Mouse (Mus musculus) forebrain, embryonic 13.5 days (tissue): ENCODE measurements at regions not wholly inside any gene's neighbourhood (a gene's known extent, or its start where the extent isn't known, plus 50 kb on each side); places are given as distances from the start of the nearest gene placed in this dataset.

Source experiments
- ATAC-seq: fragments of 200-750 bp; cut with Nextera tagmentation; 2 replicates; pipeline ENCODE4 v1.8.0; 2017
- H3K27ac ChIP-seq: fragments of 300-500 bp; sonication (generic); 2 replicates; pipeline ENCODE4 v1.5.1; 2015; ENCODE audit warnings: inconsistent platforms, mild to moderate bottlenecking, moderate library complexity
- H3K27me3 ChIP-seq: fragments of 300-500 bp; sonication (generic); 2 replicates; pipeline ENCODE4 v1.6.1; 2015; ENCODE audit warnings: mild to moderate bottlenecking, inconsistent platforms
- H3K36me3 ChIP-seq: fragments of 300-500 bp; sonication (generic); 2 replicates; pipeline ENCODE4 v1.6.1; 2015; ENCODE audit warnings: mild to moderate bottlenecking, inconsistent platforms; ENCODE audit not compliant: poor library complexity, severe bottlenecking
- H3K4me1 ChIP-seq: fragments of 300-500 bp; sonication (generic); 2 replicates; pipeline ENCODE4 v1.6.1; 2015; ENCODE audit warnings: inconsistent platforms
- H3K4me2 ChIP-seq: fragments of 300-500 bp; sonication (generic); 2 replicates; pipeline ENCODE4 v1.6.1; 2015; ENCODE audit warnings: inconsistent platforms, mild to moderate bottlenecking, moderate library complexity
- H3K4me3 ChIP-seq: fragments of 300-500 bp; sonication (generic); 2 replicates; pipeline ENCODE4 v1.5.1; 2015; ENCODE audit warnings: mild to moderate bottlenecking, inconsistent platforms
- H3K9ac ChIP-seq: fragments of 300-500 bp; sonication (generic); 2 replicates; pipeline ENCODE4 v1.6.1; 2015; ENCODE audit warnings: mild to moderate bottlenecking, inconsistent platforms
- H3K9me3 ChIP-seq: fragments of 300-500 bp; sonication (generic); replicated peaks from 2 replicates; pipeline ENCODE4 v1.6.1; 2016; ENCODE audit warnings: inconsistent platforms
- WGBS: fragments of 180-500 bp; shearing (Covaris S2); methylation state at CpG from one replicate; pipeline ENCODE4 v1.1.7; 2015; 5-methylcytosine and 5-hydroxymethylcytosine counted together

DNA sequence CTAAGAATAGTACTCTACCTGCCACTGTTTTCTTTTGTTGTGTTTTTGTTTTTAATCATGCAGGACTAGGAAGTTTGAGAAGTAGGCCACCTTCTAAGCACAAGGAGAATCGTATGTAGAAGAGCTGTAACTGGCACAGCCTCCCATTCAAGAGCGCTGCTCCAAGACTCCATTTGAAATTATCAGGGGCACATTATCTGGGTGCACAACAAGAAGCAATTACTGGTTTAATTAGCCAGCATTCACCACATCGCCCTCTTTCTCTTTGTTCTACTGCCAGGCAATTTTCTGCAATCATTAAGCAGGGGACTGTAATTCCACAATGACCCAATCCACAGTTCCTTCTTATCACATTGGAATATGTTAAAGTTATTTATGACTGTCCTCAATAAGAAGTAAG lies 1220.8 kb upstream of the Pabpc4l start:
- H3K4me3 ChIP-seq, result no peak overlapping the region
- no peaks in the 10 kb centered on the region for H3K4me1 ChIP-seq
- no peaks in the 10 kb centered on the region for H3K9me3 ChIP-seq
- H3K27me3 ChIP-seq, result no peaks in the 10 kb centered on the region
- peak; percentile 96 for ATAC-seq
- H3K9ac ChIP-seq, result no peak overlapping the region
- no peak overlapping the region for H3K4me2 ChIP-seq
- WGBS, result 13% methylated on average over 3 of the region's 3 CpGs
- no peaks in the 10 kb centered on the region for H3K36me3 ChIP-seq
- no peak overlapping the region for H3K27ac ChIP-seq

DNA sequence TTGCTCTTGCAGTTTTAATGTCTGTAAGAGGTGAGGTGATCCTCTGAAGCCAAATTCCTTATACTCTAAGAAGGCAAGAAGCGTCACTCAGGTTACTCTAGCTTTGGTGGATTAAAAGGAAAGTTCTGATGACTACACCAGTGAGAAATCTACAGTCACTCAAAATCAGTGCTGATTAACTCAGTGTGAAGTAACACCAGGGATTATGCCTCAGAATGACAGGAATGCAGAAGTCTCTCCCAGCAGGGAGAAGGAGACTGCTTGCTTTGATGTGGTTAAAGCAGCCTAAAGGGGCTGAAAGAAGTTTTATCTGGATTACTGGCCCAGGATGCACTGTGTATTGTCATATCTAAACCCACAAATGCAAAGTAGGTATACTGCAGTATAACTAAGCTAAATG lies 1214.5 kb upstream of the Pabpc4l start:
- H3K4me2 ChIP-seq, result no peak overlapping the region
- WGBS, result 15% methylated on average over 1 of the region's 1 CpGs
- no peaks in the 10 kb centered on the region for H3K27me3 ChIP-seq
- H3K4me3 ChIP-seq, result no peak overlapping the region
- no peaks in the 10 kb centered on the region for H3K4me1 ChIP-seq
- ATAC-seq, result no peak
- H3K9ac ChIP-seq, result no peak overlapping the region
- no peaks in the 10 kb centered on the region for H3K9me3 ChIP-seq
- H3K36me3 ChIP-seq, result no peaks in the 10 kb centered on the region
- no peak overlapping the region for H3K27ac ChIP-seq

DNA sequence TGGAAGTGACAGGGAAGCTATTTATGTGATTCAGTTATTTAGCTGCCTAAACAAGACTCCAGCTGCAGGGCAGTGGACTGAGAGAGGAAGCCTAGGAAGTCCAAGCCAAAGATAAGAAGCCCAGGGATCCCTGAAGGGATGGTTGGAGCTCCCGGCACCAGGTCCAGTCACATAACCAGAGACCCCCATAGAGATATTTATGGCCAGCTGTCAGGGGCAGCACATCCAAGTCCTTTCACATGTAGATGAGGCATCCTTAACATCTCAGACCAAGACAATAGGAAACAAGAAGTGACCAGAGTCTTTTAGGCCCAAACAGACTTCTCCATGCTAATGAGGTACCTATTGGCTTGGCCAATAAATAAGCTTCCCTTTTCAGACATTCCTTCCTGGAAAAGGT lies 1212.5 kb upstream of the Pabpc4l start:
- Histone ChIP-seq H3K27me3 (no peaks in the 10 kb centered on the region), H3K27ac (no peak overlapping the region), H3K36me3 (no peaks in the 10 kb centered on the region), H3K4me2 (no peak overlapping the region), H3K9me3 (no peaks in the 10 kb centered on the region), H3K4me3 (no peak overlapping the region), H3K9ac (no peak overlapping the region), H3K4me1 (no peaks in the 10 kb centered on the region)
- ATAC-seq, result no peak
- WGBS, result 52% methylated on average over 1 of the region's 1 CpGs
